Mouse (Mus musculus) neutrophil, adult 83 days (primary cell): ENCODE measurements around the gene Mettl26. TPM values are rescaled to one million over a fixed set of nuclear protein-coding genes. Genes with fewer than 3 reads are reported as not detected.

ENCODE experiments used
- total RNA-seq, 2 experiments: library from RNA; stranded (reverse); gene quantifications; one replicate each; pipeline ENCODE4 v1.2.4; 2023

Gene Mettl26
- total RNA-seq, result 10 to 100 TPM; 10.2 to 10.3 TPM

GRCm38 (mm10) chr17:25874721-25875170, at the start of gene Mettl26:
Gene Mettl26 (plus strand): TSS chr17:25875074.

GRCm38 (mm10) chr17:25828712-25829557, 45.9 kb upstream of the Mettl26 start, which contains the start of gene Jmjd8:
Gene Jmjd8 (plus strand): TSS chr17:25828867.

DNA sequence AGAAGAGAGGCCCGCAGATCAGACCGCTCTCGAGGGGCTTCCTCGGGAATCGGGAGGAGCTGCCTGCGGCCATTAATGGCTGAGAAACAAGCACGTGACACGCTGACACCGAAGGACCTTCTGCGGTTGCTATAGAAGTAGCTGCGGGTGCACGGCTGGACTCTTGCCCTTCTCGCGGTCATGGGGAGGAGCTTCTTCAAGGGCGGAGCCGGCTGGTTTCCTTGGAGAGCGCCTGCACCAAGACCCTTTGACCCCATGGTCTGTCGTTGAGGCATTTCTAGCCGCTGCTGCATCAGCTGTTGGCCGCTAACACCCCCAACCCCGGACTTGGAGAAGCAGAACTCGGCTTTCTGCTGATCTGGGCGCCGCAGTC, 41.6 kb upstream of the Mettl26 start, which contains the start of gene Stub1:
Gene Stub1, minus strand, starts transcription at position 114 of the 373 bp plus-strand sequence.

GRCm38 (mm10) chr17:25837076-25837410, 37.8 kb upstream of the Mettl26 start, which contains the start of gene Rhbdl1:
Gene Rhbdl1 (minus strand): TSS chr17:25837295.

GRCm38 (mm10) chr17:25841117-25841880, 33.6 kb upstream of the Mettl26 start, which contains the start of gene Gm20683:
Gene Gm20683 (minus strand): TSS chr17:25841763.

GRCm38 (mm10) chr17:25844396-25844901, 30.4 kb upstream of the Mettl26 start, which contains the start of gene Rhot2:
Gene Rhot2 (minus strand): TSS chr17:25844851.

DNA sequence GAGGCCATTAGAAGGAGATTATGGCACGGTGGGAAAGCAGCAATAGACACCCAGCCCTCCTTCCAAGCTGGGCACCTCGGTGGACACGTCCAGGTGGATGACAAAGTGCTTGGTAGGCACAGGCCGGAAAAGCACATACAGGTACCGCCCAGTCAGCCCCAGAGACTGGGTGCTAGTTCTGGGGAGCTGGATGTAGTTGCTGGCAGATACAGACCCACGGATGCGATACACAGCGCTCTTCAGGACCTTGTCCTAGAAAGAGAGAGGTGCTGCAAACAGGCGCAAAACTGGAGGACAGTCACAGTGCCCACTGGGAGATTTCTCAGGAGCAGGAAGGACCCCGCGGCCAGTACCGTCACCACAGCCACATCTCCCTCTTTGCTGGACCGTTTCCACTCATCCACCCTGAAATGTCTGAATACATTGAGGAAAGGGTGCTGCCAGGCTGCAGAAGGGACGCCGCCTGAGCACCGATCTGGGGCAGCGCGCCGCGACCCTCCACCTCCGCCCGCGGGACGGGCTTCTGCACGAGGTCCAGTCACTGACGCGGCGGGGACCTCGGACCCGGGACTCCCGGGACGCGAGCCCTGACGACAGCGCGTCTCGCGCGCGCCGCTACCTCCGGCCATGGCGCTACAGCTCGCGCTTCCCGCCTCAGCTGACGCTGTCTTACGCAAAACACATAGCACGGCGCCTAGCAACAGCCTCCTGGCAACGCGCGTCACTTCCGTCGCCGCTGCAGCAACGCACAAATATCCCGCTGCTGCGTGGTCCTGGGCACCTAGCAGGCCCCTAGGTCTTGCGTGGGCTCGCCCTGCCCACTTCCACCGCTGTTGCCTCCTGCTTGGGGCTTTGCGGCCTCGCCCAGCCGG, 13.8 kb upstream of the Mettl26 start, which contains the start of gene Wdr90:
Gene Wdr90, minus strand, starts transcription at position 670 of the 872 bp plus-strand sequence.

GRCm38 (mm10) chr17:25868601-25869191, 6.2 kb upstream of the Mettl26 start, which contains the start of gene Mcrip2:
Gene Mcrip2 (minus strand): TSS chr17:25868764.

DNA sequence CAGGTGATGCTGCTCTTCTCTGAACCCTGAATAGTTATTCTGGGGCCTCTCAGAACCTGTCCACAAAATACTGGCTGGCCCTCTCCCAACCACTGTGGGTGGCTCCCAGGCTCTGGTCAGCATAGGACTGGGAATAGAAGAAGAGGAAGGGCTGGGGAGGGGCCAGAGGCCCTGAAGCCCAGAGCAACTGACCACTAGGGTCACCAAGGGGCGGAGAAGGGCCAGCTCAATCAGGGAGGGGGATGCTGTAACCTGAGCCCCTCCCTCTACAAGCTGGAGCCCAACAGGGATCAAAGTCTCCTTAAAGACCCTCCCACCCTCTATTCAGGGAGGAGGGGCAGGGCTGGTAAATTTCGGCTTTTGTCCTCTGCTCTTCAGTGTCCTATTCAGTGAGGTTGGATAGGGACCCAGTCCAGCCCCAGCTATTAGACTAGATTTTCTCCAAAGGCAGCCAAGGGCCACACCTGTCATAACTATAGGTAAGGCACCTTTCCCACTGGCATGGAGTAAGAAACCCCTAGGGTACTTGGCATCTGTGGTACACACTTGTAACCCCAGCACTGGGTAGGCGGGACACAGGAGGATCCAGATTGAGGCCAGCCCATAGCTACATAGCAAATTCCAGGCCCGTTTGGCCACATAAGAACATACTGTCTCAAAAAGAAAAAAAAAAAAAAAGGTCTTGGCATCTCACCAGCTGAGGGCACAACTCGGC, 5.5 kb downstream of the Mettl26 start, which contains the start of gene Wfikkn1:
Gene Wfikkn1, minus strand, starts transcription at position 663 of the 715 bp plus-strand sequence.

GRCm38 (mm10) chr17:25919144-25919785, 44.4 kb downstream of the Mettl26 start, which contains the start of gene Rab40c:
Gene Rab40c (minus strand): TSS chr17:25919727.

Other genes starting within 250 kb of the Mettl26 start
- not detected for gene Gng13, start 157.9 kb upstream of the Mettl26 start, total RNA-seq
- gene Chtf18, start 147.7 kb upstream of the Mettl26 start, total RNA-seq, result 10 to 100 TPM; 20.2 to 26.7 TPM
- gene Rpusd1, start 147.4 kb upstream of the Mettl26 start, total RNA-seq, result 1 to 10 TPM; 6.4 TPM
- gene Mslnl, start 139.0 kb upstream of the Mettl26 start, total RNA-seq, result not detected
- gene Msln, start 120.7 kb upstream of the Mettl26 start, total RNA-seq, result not detected
- gene Narfl, start 101.3 kb upstream of the Mettl26 start, total RNA-seq, result 10 to 100 TPM; 20.6 to 26.5 TPM
- gene Haghl, start 89.4 kb upstream of the Mettl26 start, total RNA-seq, result 10 to 100 TPM; 10.6 to 16.5 TPM
- not detected for gene Ccdc78, start 88.5 kb upstream of the Mettl26 start, total RNA-seq
- 10 to 100 TPM; 33.6 to 34.8 TPM for gene Fam173a, start 82.2 kb upstream of the Mettl26 start, total RNA-seq
- gene AC134908.4, start 79.4 kb upstream of the Mettl26 start, total RNA-seq, result under 1 TPM in 1 of 2 experiments, not detected in 1; 0.66 TPM
- gene Metrn, start 77.9 kb upstream of the Mettl26 start, total RNA-seq, result 10 to 100 TPM; 16.1 to 17.2 TPM
- not detected for gene Fbxl16, start 66.0 kb upstream of the Mettl26 start, total RNA-seq
- gene Wdr24, start 51.4 kb upstream of the Mettl26 start, total RNA-seq, result 10 to 100 TPM; 13.2 to 15.2 TPM
- 10 to 100 TPM; 12.4 to 16.8 TPM for gene Jmjd8, start 46.2 kb upstream of the Mettl26 start, total RNA-seq
- gene Stub1, start 41.7 kb upstream of the Mettl26 start, total RNA-seq, result 10 to 100 TPM; 45.6 to 55.2 TPM
- 1 to 10 TPM; 2.3 to 2.5 TPM for gene Rhbdl1, start 37.8 kb upstream of the Mettl26 start, total RNA-seq
- gene Gm20683, start 33.3 kb upstream of the Mettl26 start, total RNA-seq, result 1 to 10 TPM; 2.7 to 4.2 TPM
- 10 to 100 TPM; 37.5 to 40.0 TPM for gene Rhot2, start 30.2 kb upstream of the Mettl26 start, total RNA-seq
- 10 to 100 TPM; 28.2 to 31.0 TPM for gene Wdr90, start 13.6 kb upstream of the Mettl26 start, total RNA-seq
- 1 to 10 TPM; 3.8 to 4.2 TPM for gene Mcrip2, start 6.3 kb upstream of the Mettl26 start, total RNA-seq
- 1 to 10 TPM; 2.5 to 3.8 TPM for gene Wfikkn1, start 5.8 kb downstream of the Mettl26 start, total RNA-seq
- gene Rab40c, start 44.7 kb downstream of the Mettl26 start, total RNA-seq, result 10 to 100 TPM; 16.6 to 19.2 TPM
- gene Pigq, start 69.9 kb downstream of the Mettl26 start, total RNA-seq, result 100 to 1,000 TPM in 1 of 2 experiments, 10 to 100 TPM in 1; 70.2 to 101 TPM
- under 1 TPM; 0.20 to 0.93 TPM for gene Nhlrc4, start 69.9 kb downstream of the Mettl26 start, total RNA-seq
- gene A930017K11Rik, start 77.5 kb downstream of the Mettl26 start, total RNA-seq, result not detected
- gene Capn15, start 110.7 kb downstream of the Mettl26 start, total RNA-seq, result 10 to 100 TPM; 17.0 to 22.0 TPM
- gene Rab11fip3, start 194.5 kb downstream of the Mettl26 start, total RNA-seq, result 1 to 10 TPM; 1.7 to 1.9 TPM
- 1 to 10 TPM; 3.8 to 4.5 TPM for gene Decr2, start 215.3 kb downstream of the Mettl26 start, total RNA-seq
- gene Nme4, start 220.5 kb downstream of the Mettl26 start, total RNA-seq, result 1 to 10 TPM; 5.3 to 5.4 TPM
- 10 to 100 TPM; 66.8 to 74.8 TPM for gene Tmem8, start 238.2 kb downstream of the Mettl26 start, total RNA-seq
- 10 to 100 TPM; 34.5 to 41.7 TPM for gene Mrpl28, start 248.4 kb downstream of the Mettl26 start, total RNA-seq